Mouse (Mus musculus): ENCODE results near the gene Yars.

Yars gene

GRCm38 (mm10) chr4:129188803-129189541 is 588 bp upstream of the Yars start:
- DNase-seq: peak; percentile 47 to 54

DNA sequence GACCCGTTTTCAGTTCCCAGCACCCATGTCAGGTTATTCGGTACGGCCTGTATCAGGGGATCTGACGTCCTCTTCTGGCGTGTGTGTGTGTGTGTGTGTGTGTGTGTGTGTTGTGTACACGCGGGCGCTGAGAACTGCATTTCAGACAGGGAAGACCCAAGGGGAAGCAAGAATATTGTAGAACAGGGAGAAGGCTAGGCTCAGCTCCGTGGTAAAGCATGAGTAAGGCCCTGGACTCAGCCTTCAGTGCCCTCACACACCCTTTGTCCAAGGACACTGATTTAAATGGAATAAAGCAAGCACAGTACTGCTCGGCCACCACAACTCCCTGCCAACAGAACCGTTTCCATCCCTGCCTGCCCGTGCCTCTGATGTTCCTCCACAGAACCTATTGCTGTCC is 978 bp downstream of the Yars start:
- DNase-seq: peak; percentile 14 to 20

GRCm38 (mm10) chr4:129191691-129192090 is 2.1 kb downstream of the Yars start:
- DNase-seq: no peak

- no peak for DNase-seq
Measured at GRCm38 (mm10) chr4:129194280-129194679, 4.7 kb downstream of the Yars start.

GRCm38 (mm10) chr4:129197514-129197913 is 8.0 kb downstream of the Yars start:
- no peak for DNase-seq

DNA sequence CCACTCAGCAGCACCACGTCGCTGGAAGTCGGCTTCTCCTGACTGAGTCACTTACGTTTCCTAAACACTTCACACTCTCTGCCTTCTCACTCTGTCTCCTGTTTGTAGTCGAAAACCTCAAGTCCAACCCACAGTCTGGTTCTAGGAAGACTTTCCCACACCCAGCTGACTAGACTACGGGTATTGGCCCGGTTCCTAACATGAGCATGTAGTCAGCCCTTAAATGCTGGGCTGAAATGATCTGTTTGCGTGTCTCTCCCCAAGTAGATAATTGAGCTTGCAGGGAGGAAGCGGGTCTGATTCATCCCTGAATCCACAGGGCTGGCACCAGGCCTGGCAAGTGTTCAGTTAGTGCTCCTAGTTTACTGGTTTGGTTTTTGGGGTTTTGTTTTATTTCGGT is 15.1 kb downstream of the Yars start:
- DNase-seq: no peak

GRCm38 (mm10) chr4:129206792-129207191 is 17.2 kb downstream of the Yars start:
- DNase-seq: no peak

DNA sequence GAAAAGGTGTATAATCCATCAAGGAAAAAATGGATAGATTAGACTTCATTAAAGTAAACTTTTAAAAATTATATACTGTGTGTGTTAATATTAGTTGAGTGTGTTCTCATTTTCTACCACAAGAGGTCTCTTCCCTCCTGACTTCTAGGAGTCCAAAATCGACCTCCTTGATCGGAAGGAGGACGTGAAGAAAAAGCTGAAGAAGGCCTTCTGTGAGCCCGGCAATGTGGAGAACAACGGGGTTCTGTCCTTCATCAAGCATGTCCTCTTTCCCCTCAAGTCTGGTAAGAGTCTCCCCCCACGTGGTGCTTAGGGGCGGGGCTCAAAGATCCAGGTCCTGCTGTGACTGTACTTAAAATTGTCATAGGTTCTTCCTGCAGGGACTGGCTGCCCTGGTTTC is 19.9 kb downstream of the Yars start:
- peak; percentile 13 to 18 for DNase-seq

DNA sequence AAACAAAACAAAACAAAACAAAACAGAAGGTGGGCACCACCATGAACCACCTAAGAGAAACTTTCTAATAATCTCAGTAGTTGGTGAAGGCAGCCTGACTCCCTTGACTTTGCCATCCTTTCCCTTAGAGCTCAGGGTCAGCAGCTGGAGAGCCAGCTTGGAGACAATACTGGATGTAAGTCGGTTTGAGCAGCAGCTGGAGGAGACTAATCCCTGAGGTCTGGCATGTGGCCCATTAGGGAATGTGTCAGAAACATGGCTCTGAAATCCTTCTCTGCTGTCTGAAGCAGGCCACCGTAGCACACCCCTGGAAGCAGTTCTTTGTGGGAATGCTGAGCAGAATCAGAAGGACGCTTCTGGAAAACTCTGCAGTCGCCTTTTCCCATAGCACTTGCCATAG is 21.9 kb downstream of the Yars start:
- DNase-seq: no peak

DNA sequence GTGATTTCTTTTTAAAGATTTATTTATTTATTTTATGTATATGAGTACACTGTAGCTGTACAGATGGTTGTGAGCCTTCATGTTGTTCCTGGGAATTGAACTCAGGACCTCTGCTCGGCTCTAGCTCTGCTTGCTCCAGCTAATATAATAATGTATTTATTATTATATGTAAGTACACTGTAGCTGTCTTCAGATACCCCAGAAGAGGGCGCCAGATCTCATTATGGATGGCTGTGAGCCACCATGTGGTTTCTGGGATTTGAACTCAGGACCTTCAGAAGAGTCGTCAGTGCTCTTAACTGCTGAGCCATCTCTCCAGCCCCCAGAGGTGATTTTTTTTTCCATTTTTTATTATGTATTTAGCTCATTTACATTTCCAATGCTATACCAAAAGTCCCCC is 22.9 kb downstream of the Yars start:
- peak; percentile 28 to 34 for DNase-seq

GRCm38 (mm10) chr4:129218569-129219175 is 29.1 kb downstream of the Yars start:
- DNase-seq: no peak

GRCm38 (mm10) chr4:129219198-129219597 is 29.6 kb downstream of the Yars start:
- DNase-seq: no peak

DNA sequence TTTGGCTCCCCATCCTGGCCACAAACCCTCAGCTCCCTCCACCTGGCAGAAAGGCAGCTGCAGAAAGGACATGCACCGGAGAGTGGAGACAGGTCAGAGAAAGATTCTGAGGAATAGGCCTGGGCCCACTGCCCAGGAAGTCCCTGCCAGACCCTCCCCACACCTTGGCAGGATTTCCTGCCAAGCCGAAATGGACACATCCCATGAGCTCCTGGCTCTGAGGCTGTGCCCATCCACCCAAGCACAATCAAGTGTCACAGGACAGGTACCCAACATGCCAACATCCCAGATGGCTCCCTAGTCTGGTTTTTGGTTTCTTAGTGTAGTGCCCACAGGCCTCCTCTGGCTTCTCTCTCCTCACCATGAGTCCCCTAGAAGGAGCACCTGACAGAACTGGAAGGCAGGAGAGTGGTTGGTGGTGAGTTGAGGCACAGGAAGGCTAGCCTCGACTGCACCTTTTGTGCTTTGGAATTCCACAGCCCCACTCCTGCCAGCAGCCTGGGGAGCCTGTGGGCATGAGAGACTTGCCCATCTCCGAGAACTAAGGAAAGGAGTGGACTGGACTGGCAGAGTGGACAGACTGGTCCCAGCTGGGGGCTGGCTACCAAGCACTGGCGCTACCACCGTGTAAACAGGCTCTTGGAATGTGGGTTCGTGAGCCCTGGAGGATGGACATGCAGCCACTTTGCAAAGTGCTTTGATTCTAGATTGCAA is 31.0 kb downstream of the Yars start:
- no peak for DNase-seq

GRCm38 (mm10) chr4:129221097-129222010 is 31.8 kb downstream of the Yars start:
- no peak for DNase-seq

- no peak for DNase-seq
Measured at GRCm38 (mm10) chr4:129222019-129222925, 32.7 kb downstream of the Yars start.

- DNase-seq: no peak
Measured at GRCm38 (mm10) chr4:129223421-129224281, 34.1 kb downstream of the Yars start.

- no peak for DNase-seq
Measured at GRCm38 (mm10) chr4:129225315-129225714, 35.8 kb downstream of the Yars start.

DNA sequence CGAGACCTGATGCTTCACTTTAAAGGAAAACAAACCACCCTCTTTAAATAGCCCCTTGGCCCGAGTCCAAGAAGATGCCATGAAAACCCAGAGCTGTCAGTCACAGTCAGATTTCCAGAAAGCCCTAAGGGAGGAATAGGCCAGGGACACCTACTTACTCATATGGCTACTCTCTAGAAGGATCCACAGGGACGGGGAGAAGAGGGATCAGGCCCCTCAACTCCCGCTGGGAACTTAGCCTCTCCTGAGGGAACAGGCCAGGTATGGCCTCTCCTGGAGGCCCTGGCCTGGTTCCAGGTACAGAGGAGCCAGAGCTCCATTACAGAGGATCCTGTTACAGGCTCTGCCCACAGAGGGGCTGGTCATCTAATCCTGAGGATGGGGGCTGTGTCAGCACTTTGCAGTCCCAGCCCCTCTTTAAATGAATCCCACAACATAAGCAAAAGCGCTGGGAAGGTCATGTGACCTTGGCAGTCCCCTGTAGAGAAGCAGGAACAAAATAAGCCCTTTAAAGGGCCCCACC is 36.9 kb downstream of the Yars start:
- no peak for DNase-seq

GRCm38 (mm10) chr4:129227170-129227984 is 37.8 kb downstream of the Yars start:
- no peak for DNase-seq

- no peak for DNase-seq
Measured at GRCm38 (mm10) chr4:129227985-129228381, 38.4 kb downstream of the Yars start.

Data from B cell, adult 2 months (primary cell).